10 mouse cellular contexts compared by ENCODE assay signal in genomic region chr7:70281381-70281750, GRCm38 (mm10).
DNase-seq lines count a peak whose midpoint lies in the region; ATAC-seq and TF ChIP-seq lines count a peak whose summit lies in the region.
"Had no signal": no experiment of that assay in that cellular context is flagged by ENCODE, and none has a peak within 500 bp of the region (broad histone marks: within the 10 kb centered on the region; RNA-seq: fewer than 3 reads in every experiment).

No protein-coding gene starts in this region.

- DNase-seq in kidney, postnatal 0 days (ENCODE audit: low spot score) = no peak
- no peak for DNase-seq in kidney, adult 8-10 months
- DNase-seq in forebrain, embryonic 11.5 days (ENCODE audit: low spot score) = peak; percentile 66
- no peak for DNase-seq in midbrain, postnatal 0 days (ENCODE audit: low spot score)
- DNase-seq in frontal cortex, postnatal 10 days (ENCODE audit: low spot score in 2 of 2) = no peak
- DNase-seq in thymus, postnatal 36 days = no peak
- DNase-seq: cerebellum, adult 2 months; thymus, adult 2 months had no signal

- no peaks in the 10 kb centered on the region for H3K9me3 ChIP-seq in kidney, postnatal 0 days (replicated peaks; ENCODE audit: low read length)
- no peaks in the 10 kb centered on the region for H3K9me3 ChIP-seq in forebrain, embryonic 11.5 days (ENCODE audit: control insufficient read depth, low read length)
- no peaks in the 10 kb centered on the region for H3K9me3 ChIP-seq in intestine, embryonic 15.5 days
- H3K9me3 ChIP-seq in midbrain, postnatal 0 days (ENCODE audit: low read length) = no peaks in the 10 kb centered on the region

- peak overlapping the region; percentile 71 for H3K4me2 ChIP-seq in kidney, postnatal 0 days (ENCODE audit: low read length)
- H3K4me2 ChIP-seq in forebrain, embryonic 11.5 days (ENCODE audit: low read depth, low read length, severe bottlenecking) = peak overlapping the region; percentile 38; the same call in 1 of the 2 replicates
- H3K4me2 ChIP-seq in intestine, embryonic 15.5 days (replicated peaks) = peak overlapping the region; percentile 50; the same call in 1 of the 2 replicates
- peak overlapping the region; percentile 20; the same call in 1 of the 2 replicates for H3K4me2 ChIP-seq in midbrain, postnatal 0 days (ENCODE audit: low read depth, low read length, poor library complexity, severe bottlenecking)

- no peak overlapping the region for H3K27ac ChIP-seq in kidney, postnatal 0 days
- H3K27ac ChIP-seq in forebrain, embryonic 11.5 days (ENCODE audit: low read depth, low read length) = no peak overlapping the region
- H3K27ac ChIP-seq in intestine, embryonic 15.5 days = no peak overlapping the region
- no peak overlapping the region for H3K27ac ChIP-seq in midbrain, postnatal 0 days (ENCODE audit: low read depth, low read length)

- TF ChIP-seq CTCF in kidney, postnatal 0 days (IDR thresholded peaks at IDR 0.05; ENCODE audit: low read depth) = no peak
- no peak for TF ChIP-seq CTCF in midbrain, postnatal 0 days (IDR thresholded peaks at IDR 0.05)

- H3K4me1 ChIP-seq in kidney, postnatal 0 days (replicated peaks; ENCODE audit: insufficient read depth, low read length) = peaks cover 9% of the 10 kb centered on the region
- H3K4me1 ChIP-seq in forebrain, embryonic 11.5 days (replicated peaks; ENCODE audit: control insufficient read depth, insufficient read depth, low read length) = peaks cover 16% of the 10 kb centered on the region
- H3K4me1 ChIP-seq in intestine, embryonic 15.5 days (replicated peaks) = peaks cover 14% of the 10 kb centered on the region
- H3K4me1 ChIP-seq in midbrain, postnatal 0 days (ENCODE audit: insufficient read depth, low read length) = no peaks in the 10 kb centered on the region

- peaks cover 35% of the 10 kb centered on the region for H3K27me3 ChIP-seq in kidney, postnatal 0 days (ENCODE audit: insufficient read depth, low read length)
- peaks cover 75% of the 10 kb centered on the region for H3K27me3 ChIP-seq in forebrain, embryonic 11.5 days (ENCODE audit: control insufficient read depth, insufficient read depth, low read length)
- H3K27me3 ChIP-seq in intestine, embryonic 15.5 days (replicated peaks) = peaks cover 55% of the 10 kb centered on the region
- H3K27me3 ChIP-seq in midbrain, postnatal 0 days (ENCODE audit: insufficient read depth, low read length) = peaks cover 70% of the 10 kb centered on the region

- no peak for ATAC-seq in kidney, postnatal 0 days (replicated peaks; ENCODE audit: low FRiP score, low read depth)
- no peak for ATAC-seq in forebrain, embryonic 11.5 days (replicated peaks; ENCODE audit: low FRiP score)
- ATAC-seq in intestine, embryonic 15.5 days = no peak
- no peak for ATAC-seq in midbrain, postnatal 0 days (ENCODE audit: low FRiP score)
- ATAC-seq in megakaryocyte progenitor cell, adult 5-6 weeks (replicated peaks; ENCODE audit: poor library complexity) = no peak

- no peak overlapping the region for H3K9ac ChIP-seq in kidney, postnatal 0 days (ENCODE audit: low read depth, low read length)
- no peak overlapping the region for H3K9ac ChIP-seq in forebrain, embryonic 11.5 days (ENCODE audit: low read length)
- no peak overlapping the region for H3K9ac ChIP-seq in intestine, embryonic 15.5 days
- H3K9ac ChIP-seq in midbrain, postnatal 0 days (replicated peaks; ENCODE audit: low read length, poor library complexity, severe bottlenecking) = no peak overlapping the region

- WGBS in kidney, postnatal 0 days = 12% methylated on average over 22 of the region's 22 CpGs
- 2% methylated on average over 22 of the region's 22 CpGs for WGBS in forebrain, embryonic 11.5 days
- WGBS in intestine, embryonic 15.5 days = 5% methylated on average over 22 of the region's 22 CpGs
- WGBS in midbrain, postnatal 0 days = 5% methylated on average over 22 of the region's 22 CpGs

- H3K4me3 ChIP-seq in kidney, postnatal 0 days (replicated peaks; ENCODE audit: low read depth, low read length) = peak overlapping the region; percentile 40
- H3K4me3 ChIP-seq in forebrain, embryonic 11.5 days (ENCODE audit: low read depth, low read length) = no peak overlapping the region
- peak overlapping the region; percentile 14; the same call in 1 of the 2 replicates for H3K4me3 ChIP-seq in intestine, embryonic 15.5 days (replicated peaks)
- peak overlapping the region; percentile 7; the same call in 1 of the 2 replicates for H3K4me3 ChIP-seq in midbrain, postnatal 0 days (ENCODE audit: low read depth, low read length)

- H3K36me3 ChIP-seq in kidney, postnatal 0 days (ENCODE audit: insufficient read depth, low read length) = no peaks in the 10 kb centered on the region
- H3K36me3 ChIP-seq in forebrain, embryonic 11.5 days (ENCODE audit: control insufficient read depth, insufficient read depth, low read length) = no peaks in the 10 kb centered on the region
- H3K36me3 ChIP-seq in intestine, embryonic 15.5 days = no peaks in the 10 kb centered on the region
- no peaks in the 10 kb centered on the region for H3K36me3 ChIP-seq in midbrain, postnatal 0 days (ENCODE audit: insufficient read depth, low read length)

Comparison
In these comparisons a context has a peak if more than half of its experiments do, and no peak if none do; other contexts are left out.
1. H3K4me2 ChIP-seq: peak in every context shown above with its lines; median percentile 71 in kidney, postnatal 0 days; 50 in intestine, embryonic 15.5 days; 38 in forebrain, embryonic 11.5 days; 20 in midbrain, postnatal 0 days.